Mouse (Mus musculus): ENCODE data around the gene Tspan17. TPM values are rescaled to one million over a fixed set of nuclear protein-coding genes. Genes with fewer than 3 reads are reported as not detected.
A peak's percentile ranks its signal among the peaks of the same experiment; 100 is the strongest.

The Tspan17 gene
- total RNA-seq (2014; fragmentation: Nextera tagmentation): 1.4 and 5.6 TPM in 2 replicates
- total RNA-seq (2017): 0.31 TPM in 1 of 2 replicates, not detected in the other

DNA sequence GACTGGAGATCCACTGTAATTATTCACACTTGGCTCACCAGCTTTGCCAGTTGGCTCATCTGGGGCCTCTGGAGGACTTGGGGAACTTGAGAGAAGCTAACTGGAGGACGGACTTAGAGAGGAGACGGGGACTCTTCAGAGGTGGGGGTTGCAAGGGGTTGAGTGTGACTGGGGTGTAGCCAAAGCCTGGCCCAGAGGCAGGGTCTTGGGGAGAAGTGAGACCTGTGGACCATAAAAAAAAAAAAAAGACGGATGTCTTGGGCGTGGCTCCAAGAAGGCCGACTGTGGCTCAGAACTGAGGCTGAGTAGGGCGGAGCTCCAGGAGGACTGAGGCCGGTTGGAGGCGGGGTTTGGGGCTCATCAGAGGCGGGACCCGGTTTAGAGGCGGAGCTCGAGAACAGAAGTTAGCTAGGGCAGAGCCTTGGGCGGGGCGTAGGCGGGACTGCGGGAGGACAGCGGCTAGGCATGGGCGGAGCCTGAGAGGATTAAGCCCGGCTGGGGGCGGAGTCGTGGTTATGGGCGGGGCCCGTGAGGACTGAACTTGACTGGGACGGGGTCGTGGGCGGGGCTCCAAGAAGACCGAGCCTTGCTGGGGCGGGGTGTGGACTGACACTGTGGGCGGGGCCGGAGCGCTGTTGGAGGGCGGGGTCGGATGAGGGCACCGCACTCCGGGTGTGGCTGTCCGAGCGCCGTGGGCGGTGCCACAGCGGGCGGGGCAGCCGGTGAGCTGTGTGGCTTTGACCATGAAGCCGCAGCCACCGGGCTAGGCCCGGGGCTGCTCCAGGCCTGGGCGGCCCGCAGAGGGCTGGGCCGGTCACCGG is at the start of gene Tspan17:
TSS of gene Tspan17 (plus strand) at position 638 of the 821 bp plus-strand sequence.
- peak; percentile 89 for ATAC-seq (replicated peaks; ENCODE audit: poor library complexity, severe bottlenecking)

DNA sequence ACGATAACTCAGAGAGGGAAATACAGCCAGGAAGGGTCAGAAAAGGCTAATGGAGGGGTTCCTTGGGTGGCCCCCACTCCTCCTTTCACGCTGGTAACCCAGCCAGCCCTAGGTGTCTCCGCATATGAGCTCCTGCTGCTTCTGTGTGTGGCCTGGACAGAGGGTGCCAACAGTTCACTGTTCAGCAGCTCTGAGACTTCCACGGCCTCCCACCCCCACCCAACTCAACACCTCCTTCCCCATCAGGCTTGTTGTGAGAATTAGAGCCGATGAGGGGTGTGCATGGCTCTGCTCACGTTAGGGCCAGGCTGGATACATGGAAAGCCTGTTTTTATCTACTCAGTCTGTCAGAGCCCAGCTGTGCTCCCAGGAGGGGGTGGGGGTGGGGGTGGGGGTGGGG is 43.1 kb upstream of the Tspan17 start:
- ATAC-seq (replicated peaks; ENCODE audit: poor library complexity, severe bottlenecking): no peak

DNA sequence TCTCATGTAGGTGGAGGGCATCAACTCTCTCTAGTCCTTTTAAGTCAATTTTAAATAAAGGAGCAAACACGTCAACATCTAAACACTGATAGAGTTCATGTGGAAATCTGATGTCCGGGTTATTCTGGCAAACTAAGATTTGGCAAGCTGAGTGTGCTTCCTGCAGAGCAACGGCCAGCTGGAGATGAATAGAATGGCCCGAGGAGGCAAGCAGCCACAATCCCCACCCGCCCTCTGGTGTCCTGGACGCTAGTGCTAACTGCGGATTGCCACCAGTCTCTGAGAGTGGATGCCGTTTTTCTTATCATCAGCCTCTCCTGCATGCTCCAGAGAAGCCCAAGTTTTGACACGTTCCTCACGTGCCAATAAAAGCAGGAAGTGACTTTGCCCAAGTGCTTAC is 42.3 kb upstream of the Tspan17 start:
- no peak for ATAC-seq (replicated peaks; ENCODE audit: poor library complexity, severe bottlenecking)

DNA sequence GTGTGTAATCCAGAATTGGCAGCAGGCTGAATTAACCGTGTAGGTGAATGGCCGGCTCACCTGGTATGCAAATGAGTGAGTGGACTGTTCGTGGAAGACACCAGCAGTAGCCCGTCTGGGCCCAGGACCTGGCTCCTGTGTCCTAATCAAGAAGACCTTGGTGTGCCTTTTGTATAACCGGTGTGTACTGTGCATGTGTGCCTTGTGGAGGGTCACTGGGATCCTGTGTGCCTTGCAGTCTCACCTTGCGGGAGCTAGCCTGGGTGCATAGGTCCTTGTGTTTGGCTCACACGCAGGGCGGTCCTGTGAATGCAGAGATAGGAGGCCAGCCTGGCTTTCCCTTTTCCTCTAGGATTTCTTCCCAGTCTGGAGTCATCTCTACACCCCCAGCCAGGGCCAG is 41.0 kb upstream of the Tspan17 start:
- ATAC-seq (replicated peaks; ENCODE audit: poor library complexity, severe bottlenecking): no peak

DNA sequence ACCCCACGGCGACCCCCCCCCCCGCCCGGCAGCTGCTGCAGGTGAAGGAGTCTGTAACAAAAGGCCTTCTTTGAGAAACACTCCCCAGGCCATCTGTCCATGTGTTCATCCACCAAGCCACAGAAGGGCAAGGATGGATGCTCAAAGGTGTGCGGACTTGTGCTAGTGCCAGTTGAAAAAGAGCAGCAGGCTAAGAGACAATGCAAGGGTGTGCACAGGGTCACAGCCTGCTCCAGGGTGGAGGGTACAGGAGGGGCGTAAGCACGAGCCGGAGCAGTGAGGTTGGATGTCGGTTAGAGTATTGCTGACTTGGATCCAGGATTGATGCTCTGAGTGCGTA is 40.5 kb upstream of the Tspan17 start:
- no peak for ATAC-seq (replicated peaks; ENCODE audit: poor library complexity, severe bottlenecking)

DNA sequence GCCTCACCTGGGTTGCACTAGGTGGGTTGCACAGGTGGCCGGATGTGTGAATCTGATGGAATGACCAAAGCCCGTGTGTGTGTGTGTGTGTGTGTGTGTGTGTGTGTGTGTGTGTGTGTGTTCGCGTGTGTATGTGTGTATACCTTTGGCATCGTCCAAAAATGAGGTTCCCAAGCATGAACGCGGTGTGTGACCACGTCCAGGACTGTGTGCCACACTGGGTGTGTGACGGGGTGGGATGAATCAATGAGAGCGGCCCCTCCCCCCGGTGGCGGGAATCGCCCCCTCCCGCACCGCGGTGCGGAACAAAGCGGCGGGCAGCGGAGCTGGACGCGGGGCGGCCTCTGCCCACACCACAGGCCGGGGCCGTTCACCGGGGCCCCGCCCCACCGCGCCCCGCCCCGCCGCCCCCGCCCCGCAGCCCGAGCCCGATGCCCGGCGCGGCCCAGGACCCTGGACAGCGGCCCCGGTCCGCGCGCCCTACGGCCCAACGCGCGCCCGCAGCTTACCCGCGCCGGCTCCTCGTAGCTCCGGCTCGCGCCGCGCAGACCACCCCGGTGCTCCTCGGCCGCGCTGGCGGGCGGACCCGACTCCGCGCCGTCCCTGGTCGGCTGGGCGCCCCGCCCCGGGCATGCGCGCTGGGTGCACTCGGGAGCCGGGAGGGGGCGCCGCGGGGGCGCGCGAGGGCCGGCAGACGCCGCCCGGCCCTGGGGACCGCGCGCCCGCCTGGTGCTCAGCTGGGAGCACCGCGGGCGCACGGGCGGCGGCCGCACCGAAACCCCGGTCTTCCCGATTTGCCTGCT is 39.9 kb upstream of the Tspan17 start:
- ATAC-seq (replicated peaks; ENCODE audit: poor library complexity, severe bottlenecking): peak; percentile 55

DNA sequence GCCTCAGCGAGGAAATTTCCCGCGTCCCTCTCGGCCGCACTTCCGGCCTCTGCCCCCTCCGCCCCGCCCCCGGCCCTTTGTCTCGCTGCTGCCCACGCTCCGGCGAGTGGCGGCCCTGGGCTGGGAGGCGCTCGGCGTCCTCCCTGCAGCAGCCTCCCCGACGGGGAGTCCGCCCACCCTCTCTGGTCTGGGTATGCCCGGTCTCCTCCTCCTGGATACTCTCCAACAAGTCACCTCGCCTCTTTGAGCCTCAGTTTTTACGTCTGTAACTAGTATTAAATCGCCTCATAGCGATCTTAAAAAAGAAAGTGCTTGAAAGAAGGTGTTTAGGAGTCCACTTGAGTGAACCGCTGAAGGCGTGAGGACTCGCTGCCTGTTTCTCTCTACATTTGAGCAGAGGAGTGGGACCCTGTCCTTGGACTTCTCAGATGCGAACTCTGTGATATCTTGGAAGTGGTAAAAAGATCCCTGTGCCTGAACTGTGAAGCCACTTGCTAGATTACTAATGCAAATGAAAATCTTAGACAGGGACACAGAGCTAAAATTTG is 39.2 kb upstream of the Tspan17 start, which contains the start of gene Gprin1:
TSS of gene Gprin1 (minus strand) at position 11 of the 548 bp plus-strand sequence.
- no peak for ATAC-seq (replicated peaks; ENCODE audit: poor library complexity, severe bottlenecking)

DNA sequence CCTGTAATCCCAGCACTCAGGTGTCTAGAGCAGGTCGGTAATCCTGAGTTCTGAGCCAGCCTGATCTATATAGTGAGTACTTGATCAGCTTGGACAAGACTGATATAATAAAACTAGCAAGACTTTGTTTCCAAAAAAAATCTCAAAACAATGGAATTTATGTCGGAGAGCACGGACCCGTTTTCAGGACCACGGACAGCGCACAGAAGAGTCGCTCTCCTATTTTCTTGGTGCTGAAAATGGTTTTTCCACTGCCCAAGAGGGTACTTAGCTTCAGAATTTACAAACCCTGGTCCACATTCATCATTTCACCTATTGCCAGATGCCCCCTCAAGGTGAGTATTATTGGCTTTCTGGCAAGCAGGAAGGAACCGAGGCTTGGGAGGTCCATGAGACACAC is 38.5 kb upstream of the Tspan17 start:
- no peak for ATAC-seq (replicated peaks; ENCODE audit: poor library complexity, severe bottlenecking)

DNA sequence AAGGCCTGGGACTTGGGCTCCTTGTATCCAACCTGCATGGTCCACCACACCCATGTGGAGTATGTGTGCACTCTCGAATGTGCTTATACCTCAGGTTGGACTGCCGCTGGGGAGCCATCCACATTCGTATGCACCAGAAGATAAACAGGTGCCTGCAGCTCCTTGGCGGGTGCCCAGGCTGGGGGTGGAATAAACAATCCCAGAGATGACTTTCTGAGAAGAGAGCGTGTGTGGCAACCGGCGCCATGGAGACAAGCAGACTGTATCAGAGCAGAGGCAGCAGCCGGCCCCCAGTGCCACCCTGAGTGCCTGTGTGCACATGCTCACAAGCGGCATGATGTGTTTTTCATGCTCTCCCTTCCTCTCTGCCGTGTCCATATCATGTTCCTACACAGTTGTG is 36.5 kb upstream of the Tspan17 start:
- ATAC-seq (replicated peaks; ENCODE audit: poor library complexity, severe bottlenecking): no peak

DNA sequence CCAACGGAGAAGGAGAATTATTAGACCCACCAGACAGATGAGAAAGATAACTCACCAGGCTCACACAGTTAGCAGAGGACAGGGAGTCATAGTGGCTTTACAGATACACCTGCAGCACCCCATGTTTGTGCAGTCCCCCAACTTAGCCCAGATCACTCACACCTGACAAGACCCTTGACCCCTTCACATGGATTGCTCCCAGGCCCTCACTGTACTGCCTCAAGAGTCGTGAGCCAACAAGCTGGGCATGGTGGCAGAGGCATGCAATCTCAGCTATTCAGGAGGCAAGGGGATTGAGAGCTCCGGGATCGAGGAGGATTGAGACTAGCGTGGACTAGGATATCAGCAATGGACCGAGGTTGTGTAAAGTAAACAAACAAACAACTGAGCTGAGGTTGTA is 35.4 kb upstream of the Tspan17 start:
- ATAC-seq (replicated peaks; ENCODE audit: poor library complexity, severe bottlenecking): no peak

DNA sequence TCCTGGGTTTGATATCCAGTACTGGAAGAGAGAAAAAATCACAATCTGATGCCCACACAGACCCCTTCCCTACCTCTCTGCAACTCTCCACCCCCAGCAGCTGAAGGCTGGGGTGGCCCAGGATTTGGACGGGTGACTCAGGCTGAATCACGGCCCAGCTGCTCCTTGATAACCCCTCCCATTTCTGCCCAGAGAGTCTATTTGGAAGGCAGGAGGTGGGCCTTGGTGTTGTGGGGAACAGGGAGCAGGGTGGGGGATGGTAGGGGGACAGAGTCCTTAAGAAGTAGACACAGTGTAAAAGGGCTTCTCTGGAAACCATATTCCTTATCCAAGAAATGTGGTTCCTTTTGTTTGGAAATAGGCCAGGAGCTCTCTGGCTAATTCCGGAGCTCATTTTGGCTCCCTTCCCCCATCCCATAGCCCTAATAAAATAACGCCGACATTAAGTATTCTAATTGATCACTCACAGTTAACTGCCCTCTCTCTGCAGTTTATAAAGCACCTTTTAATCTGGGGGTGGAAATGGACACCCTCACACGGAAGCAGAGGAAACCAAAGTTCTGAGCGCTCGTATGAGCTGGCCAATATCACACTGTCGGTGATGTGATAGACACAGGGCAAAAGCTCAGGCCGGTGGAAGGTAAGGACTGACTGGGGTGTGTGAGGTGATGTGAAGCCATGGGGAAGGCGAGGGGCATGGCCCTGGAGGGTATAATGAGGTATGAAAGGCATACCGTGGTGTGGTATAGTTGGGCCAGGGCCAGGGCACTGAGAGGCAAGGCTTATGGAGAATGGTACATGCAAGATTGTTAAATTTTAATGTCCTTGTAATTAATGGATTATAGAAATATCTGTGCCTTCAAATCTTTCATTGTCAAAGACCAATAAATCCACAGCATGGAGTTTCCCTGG is 34.8 kb upstream of the Tspan17 start:
- no peak for ATAC-seq (replicated peaks; ENCODE audit: poor library complexity, severe bottlenecking)

DNA sequence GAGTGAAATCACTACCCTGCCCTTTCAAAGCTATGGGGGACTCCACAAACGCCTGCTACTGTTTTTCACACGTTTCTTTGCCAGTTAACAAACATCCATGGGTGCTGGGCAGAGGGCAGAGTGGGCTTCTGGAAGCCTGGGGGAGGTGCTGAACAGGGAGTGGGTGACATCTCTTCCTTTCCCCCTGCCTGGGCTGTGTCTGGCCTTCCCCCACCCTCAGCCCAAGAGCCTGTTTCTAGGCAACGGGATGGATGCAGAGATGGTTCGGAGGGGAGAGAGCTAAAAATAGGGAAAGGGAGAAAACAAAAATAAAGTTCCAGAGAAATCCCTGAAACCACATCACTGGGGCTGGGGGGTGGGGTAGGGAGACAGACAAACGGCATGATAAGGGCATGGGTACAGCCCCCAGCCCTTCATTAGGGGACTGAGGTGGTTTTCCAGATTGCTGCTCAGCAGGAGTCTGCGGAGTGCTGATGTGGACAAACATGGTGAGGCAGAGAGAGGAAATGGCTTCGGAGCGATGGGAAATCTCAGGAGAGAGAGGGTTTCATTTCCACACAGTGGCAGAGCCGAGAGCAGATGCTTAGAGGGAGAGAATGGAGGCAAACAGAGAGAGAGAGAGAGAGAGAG is 33.9 kb upstream of the Tspan17 start:
- ATAC-seq (replicated peaks; ENCODE audit: poor library complexity, severe bottlenecking): no peak

DNA sequence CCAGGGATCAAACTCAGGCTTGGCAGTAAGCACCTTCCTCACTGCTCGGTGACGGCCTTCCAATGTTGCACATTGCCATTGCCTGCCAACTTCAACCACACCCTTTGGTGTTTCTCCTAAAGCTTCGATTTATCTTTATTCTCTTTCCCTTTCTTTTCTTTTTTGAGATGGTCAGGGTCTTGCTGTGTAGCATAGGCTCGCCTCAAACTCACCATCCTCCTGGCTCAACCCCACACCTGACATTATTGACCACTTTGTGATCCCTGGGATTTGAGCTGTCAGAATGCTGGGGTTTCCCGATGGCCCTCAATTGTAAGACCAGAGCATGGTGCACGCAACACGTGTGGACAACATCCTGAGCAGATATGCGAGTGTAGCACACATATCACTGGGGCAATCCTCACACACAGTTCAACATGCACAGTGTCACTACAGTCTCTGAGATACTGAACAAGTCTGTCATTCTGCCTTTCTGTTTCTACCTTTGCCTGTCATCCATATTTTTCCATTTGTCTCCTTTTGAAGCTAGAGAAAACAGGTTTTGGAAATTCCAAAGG is 32.9 kb upstream of the Tspan17 start:
- no peak for ATAC-seq (replicated peaks; ENCODE audit: poor library complexity, severe bottlenecking)

DNA sequence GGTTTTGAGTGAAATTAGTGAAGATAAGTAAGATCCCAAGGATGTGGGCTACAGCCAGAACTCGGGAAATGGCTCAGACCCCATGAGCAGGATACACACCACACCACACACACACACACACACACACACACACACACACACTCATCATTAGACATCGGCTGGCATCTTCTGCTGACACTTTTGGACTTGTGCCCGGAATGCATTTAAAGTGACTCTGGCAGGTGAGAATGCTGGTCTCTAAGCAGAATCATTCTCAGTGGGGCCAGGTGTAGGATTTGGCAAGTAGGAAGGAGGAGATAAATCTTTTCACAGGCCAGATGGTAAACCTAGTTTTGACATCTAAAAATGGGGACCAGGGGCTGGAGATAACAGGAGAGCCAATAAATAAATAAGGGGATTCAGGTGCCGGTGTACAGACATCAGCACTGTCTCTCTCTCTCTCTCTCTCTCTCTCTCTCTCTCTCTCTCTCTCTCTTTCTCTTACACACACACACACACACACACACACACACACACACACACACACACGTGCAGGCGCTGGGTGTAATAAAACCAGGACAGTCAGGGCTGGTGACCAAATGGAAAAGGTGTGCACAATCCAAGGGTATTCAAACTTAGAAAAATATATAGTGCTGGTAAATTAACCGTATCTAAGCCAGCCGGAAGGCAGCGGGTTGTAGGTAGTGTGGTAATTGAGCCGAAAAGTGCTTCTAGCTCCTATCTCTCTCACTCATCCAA is 31.9 kb upstream of the Tspan17 start:
- no peak for ATAC-seq (replicated peaks; ENCODE audit: poor library complexity, severe bottlenecking)

DNA sequence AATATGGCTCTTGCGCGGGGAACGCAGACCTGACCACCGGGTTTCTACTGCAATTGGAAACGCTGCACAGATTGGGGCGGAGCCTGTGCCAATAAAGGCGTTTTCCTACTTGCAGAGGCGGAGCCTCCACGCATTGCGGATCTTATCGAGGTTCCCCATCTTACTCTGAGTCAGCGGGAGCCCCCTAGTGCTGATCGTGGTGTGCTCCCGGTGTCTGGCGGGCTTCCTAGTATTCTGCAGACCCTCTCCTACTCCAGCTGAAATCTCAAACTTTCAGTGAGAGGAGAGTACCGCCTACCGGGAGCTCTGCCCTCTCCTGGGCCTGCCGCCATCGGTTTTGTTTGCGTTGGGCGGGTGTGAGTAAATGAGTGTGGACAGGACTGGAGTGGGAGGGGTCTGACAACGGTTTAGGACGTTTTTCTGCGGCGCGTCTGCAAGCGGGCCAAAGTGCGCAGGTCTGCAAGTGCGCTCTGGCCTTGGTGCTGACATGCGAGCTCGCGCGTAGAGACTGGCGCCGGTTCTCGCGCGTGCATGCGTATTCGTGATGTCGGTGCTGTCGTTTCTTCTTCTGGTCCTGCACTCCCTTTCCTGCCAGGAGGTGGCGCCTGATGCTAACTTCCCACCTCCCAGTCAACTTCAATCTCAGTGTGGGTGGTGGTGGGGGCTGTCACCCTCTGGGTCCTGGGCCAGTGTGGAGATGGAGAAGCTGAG is 31.0 kb upstream of the Tspan17 start:
- peak; percentile 93 for ATAC-seq (replicated peaks; ENCODE audit: poor library complexity, severe bottlenecking)

DNA sequence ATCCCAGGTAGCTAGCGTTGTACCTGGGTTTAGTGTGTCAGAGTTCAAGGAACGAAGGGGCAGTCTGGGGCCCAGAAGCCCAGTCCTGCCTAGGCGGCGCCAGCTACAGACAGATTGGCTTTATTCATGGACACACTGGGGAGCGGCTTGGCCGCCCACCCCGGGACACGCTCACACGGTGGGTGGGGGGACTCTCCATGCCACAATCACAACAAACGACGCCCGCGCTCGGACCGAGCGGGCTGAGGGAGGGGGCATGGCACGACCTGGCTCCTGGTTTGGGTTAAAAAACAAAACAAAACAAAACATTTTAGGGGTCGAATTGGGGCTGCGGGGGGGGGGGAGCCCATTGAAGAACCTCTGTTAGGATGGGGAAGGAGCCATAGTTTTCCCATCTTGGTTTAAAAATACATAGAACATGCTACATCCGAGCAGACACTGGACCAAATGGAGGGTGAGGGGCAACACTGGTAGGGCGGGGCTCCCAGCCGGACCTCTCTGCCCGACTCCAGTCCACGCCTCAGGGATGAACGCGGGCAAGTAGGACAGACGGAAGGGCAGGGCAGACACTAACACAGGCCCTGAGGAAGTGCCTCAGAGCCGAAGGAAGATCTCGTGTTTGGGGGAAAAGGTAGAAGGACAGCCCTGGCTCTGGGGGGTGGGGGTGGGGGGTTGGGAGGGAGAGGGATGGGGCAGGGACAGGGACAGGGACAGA is 30.3 kb upstream of the Tspan17 start:
- ATAC-seq (replicated peaks; ENCODE audit: poor library complexity, severe bottlenecking): no peak

DNA sequence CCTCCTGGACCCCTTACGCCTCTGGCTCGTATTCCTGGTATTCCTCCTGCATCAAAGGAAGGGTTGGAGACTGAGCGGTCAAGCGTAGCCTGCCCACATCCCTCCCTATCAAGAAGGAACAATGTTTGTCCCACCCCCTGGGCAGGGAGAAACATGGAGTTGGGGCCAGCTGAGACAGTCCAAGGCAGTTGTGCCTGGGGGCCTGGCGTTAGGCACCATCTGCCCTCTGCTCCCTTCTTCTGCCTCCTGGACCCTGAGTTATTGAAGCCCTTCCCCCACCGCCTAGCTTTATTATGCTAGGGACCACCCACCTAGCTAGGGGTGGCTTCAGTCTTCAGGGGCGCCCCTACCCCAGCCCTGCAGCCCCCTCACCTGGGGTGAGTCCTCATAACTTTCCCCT is 29.7 kb upstream of the Tspan17 start:
- no peak for ATAC-seq (replicated peaks; ENCODE audit: poor library complexity, severe bottlenecking)

Measured in granulocyte monocyte progenitor cell, adult 5-6 weeks (primary cell).